Mouse (Mus musculus) thymus, adult 2 months (tissue): ENCODE results near the gene Selenoo. TPM values are rescaled to one million over a fixed set of nuclear protein-coding genes. Genes with fewer than 3 reads are reported as not detected.

ENCODE experiments used
- DNase-seq: peaks from one replicate; pipeline ENCODE4 v3.0.0; 2021
- H3K27ac ChIP-seq: fragments of 200-500 bp; 2 replicates; pipeline ENCODE4 v1.5.1; 2012; ENCODE audit warnings: low read length, control low read depth; ENCODE audit not compliant: control insufficient read depth, insufficient read depth
- H3K27me3 ChIP-seq: fragments of 200-500 bp; 2 replicates; pipeline ENCODE4 v1.6.1; 2012; ENCODE audit warnings: mild to moderate bottlenecking, low read length, moderate library complexity, mixed read lengths; ENCODE audit not compliant: control insufficient read depth, insufficient read depth
- H3K36me3 ChIP-seq: fragments of 200-500 bp; 2 replicates; pipeline ENCODE4 v1.6.1; 2012; ENCODE audit warnings: mild to moderate bottlenecking, low read length, moderate library complexity; ENCODE audit not compliant: control insufficient read depth, insufficient read depth
- H3K4me1 ChIP-seq: fragments of 200-500 bp; replicated peaks from 2 replicates; pipeline ENCODE4 v1.6.1; 2012; ENCODE audit warnings: low read length; ENCODE audit not compliant: control insufficient read depth, insufficient read depth
- H3K4me3 ChIP-seq: fragments of 200-500 bp; 2 replicates; pipeline ENCODE4 v1.5.1; 2012; ENCODE audit warnings: mild to moderate bottlenecking, low read length, control low read depth, moderate library complexity; ENCODE audit not compliant: control insufficient read depth, insufficient read depth
- CTCF ChIP-seq: fragments of 200-500 bp; IDR thresholded peaks from 2 replicates; pipeline ENCODE4 v1.5.1; 2012; ENCODE audit warnings: mild to moderate bottlenecking, control low read depth, low read length, moderate library complexity, borderline replicate concordance; ENCODE audit not compliant: control insufficient read depth, poor library complexity, insufficient read depth; ENCODE audit errors: extremely low read depth
- POLR2A ChIP-seq: fragments of 200-500 bp; IDR thresholded peaks from 2 replicates; pipeline ENCODE4 v1.6.1; 2012; ENCODE audit warnings: mild to moderate bottlenecking, low read length, control low read depth, moderate library complexity; ENCODE audit not compliant: control insufficient read depth, poor library complexity, insufficient read depth; ENCODE audit errors: extremely low read depth
- WGBS: fragments of 180-500 bp; shearing (Covaris S2); methylation state at CpG from one replicate; pipeline ENCODE4 v1.1.7; 2018; 5-methylcytosine and 5-hydroxymethylcytosine counted together
- polyA plus RNA-seq: library from polyadenylated mRNA; depleted of rRNA; stranded (reverse); fragments of >200 nt; gene quantifications from 2 replicates; pipeline ENCODE4 v1.2.3, GENCODE M21; 2012

The Selenoo gene
- polyA plus RNA-seq, 1 experiment: 62.4 TPM

GRCm38 (mm10) chr15:89138531-89138930 lies 49.6 kb downstream of the Selenoo start:
- DNase-seq: no peak
- H3K36me3 ChIP-seq: no peaks in the 10 kb centered on the region
- H3K4me1 ChIP-seq: 0 out of 2 replicates have a peak, but pooled peaks cover 5% of the 10 kb centered on the region
- no peak overlapping the region for H3K4me3 ChIP-seq
- no peak for TF ChIP-seq CTCF
- TF ChIP-seq POLR2A: no peak
- peaks cover 16% of the 10 kb centered on the region; the same call in 1 of the 2 replicates for H3K27me3 ChIP-seq
- WGBS: 88% methylated on average over 6 of the region's 6 CpGs
- no peak overlapping the region for H3K27ac ChIP-seq

GRCm38 (mm10) chr15:89140048-89140658 lies 51.3 kb downstream of the Selenoo start:
- peaks cover 9% of the 10 kb centered on the region for H3K4me1 ChIP-seq
- no peak for DNase-seq
- H3K27me3 ChIP-seq: peaks cover 19% of the 10 kb centered on the region; the same call in 1 of the 2 replicates
- H3K27ac ChIP-seq: no peak overlapping the region
- H3K36me3 ChIP-seq: no peaks in the 10 kb centered on the region
- H3K4me3 ChIP-seq: peak overlapping the region; percentile 15; the same call in 1 of the 2 replicates
- 2% methylated on average over 53 of the region's 53 CpGs for WGBS
- TF ChIP-seq POLR2A (no peak), CTCF (no peak)

- 6% methylated on average over 21 of the region's 21 CpGs for WGBS
- Histone ChIP-seq H3K27me3 (peaks cover 19% of the 10 kb centered on the region; the same call in 1 of the 2 replicates), H3K36me3 (no peaks in the 10 kb centered on the region), H3K4me3 (peak within 1 kb of the TSS; percentile 15; the same call in 1 of the 2 replicates), H3K4me1 (peaks cover 12% of the 10 kb centered on the region), H3K27ac (no peak within 1 kb of the TSS)
- TF ChIP-seq CTCF (no peak), POLR2A (no peak)
- DNase-seq: no peak
These were observed 51.9 kb downstream of the Selenoo start, which contains the start of gene Mapk12 for GRCm38 (mm10) chr15:89140659-89141252. Mapk12 (minus strand) TSS chr15:89140703.

GRCm38 (mm10) chr15:89141443-89141842 lies 52.6 kb downstream of the Selenoo start:
- no peak for DNase-seq
- 13% methylated on average over 5 of the region's 5 CpGs for WGBS
- no peak overlapping the region for H3K27ac ChIP-seq
- peaks cover 17% of the 10 kb centered on the region for H3K4me1 ChIP-seq
- no peak overlapping the region for H3K4me3 ChIP-seq
- H3K36me3 ChIP-seq: no peaks in the 10 kb centered on the region
- TF ChIP-seq CTCF (no peak), POLR2A (no peak)
- peaks cover 19% of the 10 kb centered on the region; the same call in 1 of the 2 replicates for H3K27me3 ChIP-seq

- DNase-seq: no peak
- Histone ChIP-seq H3K4me3 (no peak overlapping the region), H3K27me3 (peaks cover 19% of the 10 kb centered on the region; the same call in 1 of the 2 replicates), H3K27ac (no peak overlapping the region), H3K36me3 (no peaks in the 10 kb centered on the region), H3K4me1 (peaks cover 22% of the 10 kb centered on the region)
- 59% methylated on average over 4 of the region's 4 CpGs for WGBS
- TF ChIP-seq CTCF (no peak), POLR2A (no peak)
These were observed 53.0 kb downstream of the Selenoo start for GRCm38 (mm10) chr15:89141905-89142304.

- Histone ChIP-seq H3K4me3 (no peak overlapping the region), H3K36me3 (no peaks in the 10 kb centered on the region), H3K27me3 (peaks cover 19% of the 10 kb centered on the region; the same call in 1 of the 2 replicates), H3K27ac (no peak overlapping the region), H3K4me1 (peaks cover 33% of the 10 kb centered on the region)
- DNase-seq: no peak
- WGBS: 41% methylated on average over 2 of the region's 2 CpGs
- TF ChIP-seq CTCF: no peak
- no peak for TF ChIP-seq POLR2A
These were observed 54.2 kb downstream of the Selenoo start for GRCm38 (mm10) chr15:89143134-89143533.

- Histone ChIP-seq H3K27ac (no peak overlapping the region), H3K36me3 (no peaks in the 10 kb centered on the region), H3K4me3 (no peak overlapping the region), H3K4me1 (peaks cover 47% of the 10 kb centered on the region), H3K27me3 (peaks cover 15% of the 10 kb centered on the region)
- 29% methylated on average over 11 of the region's 11 CpGs for WGBS
- no peak for DNase-seq
- no peak for TF ChIP-seq CTCF
- no peak for TF ChIP-seq POLR2A
These were observed 56.1 kb downstream of the Selenoo start for GRCm38 (mm10) chr15:89144965-89145364.
